Mouse (Mus musculus) E14TG2a.4 (cell line): Measurements from ENCODE around the gene Sgpp2.

ENCODE experiments used
- CTCF ChIP-seq: conservative IDR thresholded peaks from 2 replicates; pipeline ENCODE4 v1.5.1; 2014; ENCODE audit warnings: low read length
- NANOG ChIP-seq: IDR thresholded peaks from 2 replicates; pipeline ENCODE4 v1.6.1; 2014; ENCODE audit warnings: borderline replicate concordance, low read length, mixed read lengths

DNA sequence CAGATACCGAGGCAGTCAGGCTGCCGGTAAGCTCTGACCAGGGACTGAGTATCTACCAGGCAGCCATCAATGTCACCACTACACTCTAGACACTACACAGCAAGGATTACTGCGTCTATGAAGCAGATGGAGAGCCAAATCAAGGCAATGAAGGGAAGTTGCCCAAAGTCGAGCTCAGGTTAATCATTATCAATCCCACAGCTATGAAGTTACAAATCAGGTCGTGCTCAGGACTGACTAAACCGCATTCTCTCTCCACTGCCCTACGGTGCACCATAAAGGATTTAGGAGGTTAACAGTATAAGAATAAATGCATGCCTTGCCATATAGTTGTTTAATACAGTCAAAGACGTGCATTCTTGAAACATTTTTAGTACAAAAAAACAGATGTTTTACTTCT is 136.1 kb downstream of the Sgpp2 start:
- TF ChIP-seq CTCF, result no peak
- TF ChIP-seq NANOG, result no peak
